Mouse (Mus musculus) yolk sac, embryonic 10.5 days (tissue): ENCODE data around the gene Sry.

ENCODE experiments used
- DNase-seq: peaks from one replicate; pipeline ENCODE4 v3.0.0-alpha.2; 2017; ENCODE audit warnings: low spot score

Sry gene

DNA sequence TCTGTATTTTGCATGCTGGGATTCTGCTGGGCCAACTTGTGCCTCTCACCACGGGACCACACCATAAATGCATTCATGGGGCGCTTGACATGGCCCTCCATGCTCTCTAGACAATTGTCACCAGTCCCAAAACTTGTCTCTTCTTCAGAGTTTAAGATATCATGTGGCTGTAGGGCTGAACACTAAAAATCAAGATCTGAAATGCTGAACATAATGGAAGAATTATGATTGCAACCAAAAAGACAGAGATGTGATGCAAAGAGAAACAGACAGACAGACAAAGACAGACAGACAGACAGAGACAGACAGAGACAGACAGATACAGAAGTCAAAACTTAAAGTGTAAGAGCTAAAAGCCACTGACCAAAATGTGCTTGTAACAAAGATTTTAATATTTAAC is at the start of gene Sry:
Sry (minus strand) TSS at position 101 of the 400 bp plus-strand sequence.
- DNase-seq: no peak
